Mouse (Mus musculus): Measurements from ENCODE around the gene Tmem215. TPM values are rescaled to one million over a fixed set of nuclear protein-coding genes. Genes with fewer than 3 reads are reported as not detected.

The Tmem215 gene
- total RNA-seq, 1 experiment from 2014 or later: 0.35 TPM

Other genes starting within 250 kb of the Tmem215 start
- gene Ddx58, start 232.4 kb upstream of the Tmem215 start, total RNA-seq (2017): 153 and 157 TPM in 2 replicates
- 1.6 and 3.6 TPM in 2 replicates for gene Smim27, start 202.6 kb upstream of the Tmem215 start, total RNA-seq (2017)
- gene Topors, start 202.3 kb upstream of the Tmem215 start, total RNA-seq (2017): 64.3 and 72.3 TPM in 2 replicates
- gene Ndufb6, start 192.8 kb upstream of the Tmem215 start, total RNA-seq (2017): 12.2 and 24.1 TPM in 2 replicates
- gene Aptx, start 231.0 kb downstream of the Tmem215 start, total RNA-seq (2017): 11.0 and 15.5 TPM in 2 replicates
- gene Dnaja1, start 250.0 kb downstream of the Tmem215 start, total RNA-seq (2017): 371 and 454 TPM in 2 replicates